Mouse (Mus musculus) liver, embryonic 11.5 days (tissue): ENCODE results near the gene 1700067K01Rik. TPM values are rescaled to one million over a fixed set of nuclear protein-coding genes. Genes with fewer than 3 reads are reported as not detected.

Experiments
- ATAC-seq: fragments of 200-750 bp; cut with Nextera tagmentation; replicated peaks from 2 replicates; pipeline ENCODE4 v1.8.0; 2017; ENCODE audit warnings: moderate number of reproducible peaks, mild to moderate bottlenecking, moderate TSS enrichment, moderate library complexity; ENCODE audit not compliant: low FRiP score
- DNase-seq: peaks from one replicate; pipeline ENCODE4 v3.0.0-alpha.2; 2017; ENCODE audit warnings: low spot score
- H3K27ac ChIP-seq: fragments of 300-500 bp; sonication (generic); 2 replicates; pipeline ENCODE4 v1.5.1; 2014; ENCODE audit warnings: mild to moderate bottlenecking, low read depth, low read length, control low read depth
- H3K27me3 ChIP-seq: fragments of 300-500 bp; sonication (generic); replicated peaks from 2 replicates; pipeline ENCODE4 v1.6.1; 2014; ENCODE audit warnings: low read length, mixed read lengths; ENCODE audit not compliant: control insufficient read depth, insufficient read depth
- H3K36me3 ChIP-seq: fragments of 300-500 bp; sonication (generic); 2 replicates; pipeline ENCODE4 v1.6.1; 2014; ENCODE audit warnings: mild to moderate bottlenecking, low read length, moderate library complexity, mixed read lengths; ENCODE audit not compliant: control insufficient read depth, insufficient read depth
- H3K4me1 ChIP-seq: fragments of 300-500 bp; sonication (generic); replicated peaks from 2 replicates; pipeline ENCODE4 v1.6.1; 2014; ENCODE audit warnings: low read length, mixed read lengths; ENCODE audit not compliant: control insufficient read depth, insufficient read depth
- H3K4me2 ChIP-seq: fragments of 300-500 bp; sonication (generic); 2 replicates; pipeline ENCODE4 v1.6.1; 2014; ENCODE audit warnings: mild to moderate bottlenecking, control low read depth, moderate library complexity
- H3K4me3 ChIP-seq: fragments of 300-500 bp; sonication (generic); 2 replicates; pipeline ENCODE4 v1.5.1; 2014; ENCODE audit warnings: low read depth, low read length, control low read depth
- H3K9ac ChIP-seq: fragments of 300-500 bp; sonication (generic); 2 replicates; pipeline ENCODE4 v1.6.1; 2014; ENCODE audit warnings: low read depth, low read length, control low read depth
- H3K9me3 ChIP-seq: fragments of 300-500 bp; sonication (generic); 2 replicates; pipeline ENCODE4 v1.6.1; 2016; ENCODE audit warnings: low read length, inconsistent platforms, mixed read lengths; ENCODE audit not compliant: control insufficient read depth
- WGBS: fragments of 180-500 bp; shearing (Covaris S2); extraction: QIAGEN DNeasy Blood & Tissue Kit; methylation state at CpG from one replicate; pipeline ENCODE4 v1.1.7; 2014; 5-methylcytosine and 5-hydroxymethylcytosine counted together
- polyA plus RNA-seq: library from polyadenylated mRNA; unstranded; fragments of >200 nt; fragmentation: Nextera tagmentation; extraction: Ambion mirVana; gene quantifications from 2 replicates; pipeline ENCODE4 v1.2.1, GENCODE M21; 2014

1700067K01Rik gene
- polyA plus RNA-seq, 1 experiment from 2014 or later = 1.5 TPM

- Histone ChIP-seq H3K4me2 (peak overlapping the region; percentile 95), H3K27ac (peak overlapping the region; percentile 78; the same call in 1 of the 2 replicates), H3K9me3 (no peaks in the 10 kb centered on the region), H3K27me3 (no peaks in the 10 kb centered on the region), H3K9ac (peak overlapping the region; percentile 76), H3K4me1 (peaks cover 13% of the 10 kb centered on the region), H3K36me3 (peaks cover 18% of the 10 kb centered on the region), H3K4me3 (peak overlapping the region; percentile 96)
- WGBS = 71% methylated on average over 6 of the region's 6 CpGs
- ATAC-seq = no peak
- no peak for DNase-seq
These were observed 29.6 kb upstream of the 1700067K01Rik start for GRCm38 (mm10) chr8:83971661-83972060.

- H3K27ac ChIP-seq = peak within 1 kb of the TSS; percentile 78
- DNase-seq (peak; percentile 97), ATAC-seq (peak; percentile 99)
- peaks cover 18% of the 10 kb centered on the region for H3K4me1 ChIP-seq
- peak within 1 kb of the TSS; percentile 96 for H3K4me3 ChIP-seq
- H3K27me3 ChIP-seq = no peaks in the 10 kb centered on the region
- WGBS = under 1% methylated on average over 89 of the region's 94 CpGs
- H3K36me3 ChIP-seq = peaks cover 14% of the 10 kb centered on the region
- no peaks in the 10 kb centered on the region for H3K9me3 ChIP-seq
- peak within 1 kb of the TSS; percentile 97 for H3K4me2 ChIP-seq
- H3K9ac ChIP-seq = peak within 1 kb of the TSS; percentile 85
These were observed 28.9 kb upstream of the 1700067K01Rik start, which contains the start of gene Prkaca for GRCm38 (mm10) chr8:83972150-83973120. Gene Prkaca (plus strand): TSS chr8:83972993.

GRCm38 (mm10) chr8:83973161-83974031 lies 27.9 kb upstream of the 1700067K01Rik start:
- no peaks in the 10 kb centered on the region for H3K27me3 ChIP-seq
- H3K4me2 ChIP-seq = peak overlapping the region; percentile 97
- ATAC-seq = peak; percentile 24
- 7% methylated on average over 37 of the region's 37 CpGs for WGBS
- H3K9me3 ChIP-seq = no peaks in the 10 kb centered on the region
- DNase-seq = peak; percentile 55
- H3K4me1 ChIP-seq = peaks cover 27% of the 10 kb centered on the region
- H3K9ac ChIP-seq = peak overlapping the region; percentile 85
- H3K4me3 ChIP-seq = peak overlapping the region; percentile 96
- peak overlapping the region; percentile 52 for H3K27ac ChIP-seq
- peaks cover 6% of the 10 kb centered on the region for H3K36me3 ChIP-seq

GRCm38 (mm10) chr8:83974521-83974920 lies 26.8 kb upstream of the 1700067K01Rik start:
- Histone ChIP-seq H3K4me3 (no peak overlapping the region), H3K27me3 (no peaks in the 10 kb centered on the region), H3K4me1 (peaks cover 27% of the 10 kb centered on the region), H3K27ac (no peak overlapping the region), H3K4me2 (no peak overlapping the region), H3K36me3 (no peaks in the 10 kb centered on the region; the same call in 1 of the 2 replicates), H3K9ac (no peak overlapping the region), H3K9me3 (no peaks in the 10 kb centered on the region)
- DNase-seq (no peak), ATAC-seq (no peak)
- WGBS = 84% methylated on average over 4 of the region's 4 CpGs

GRCm38 (mm10) chr8:83976101-83976630 lies 25.1 kb upstream of the 1700067K01Rik start:
- Histone ChIP-seq H3K27me3 (no peaks in the 10 kb centered on the region), H3K4me3 (no peak overlapping the region), H3K9ac (no peak overlapping the region), H3K9me3 (no peaks in the 10 kb centered on the region), H3K4me2 (no peak overlapping the region), H3K4me1 (peaks cover 27% of the 10 kb centered on the region), H3K27ac (no peak overlapping the region), H3K36me3 (peaks cover 5% of the 10 kb centered on the region; the same call in 1 of the 2 replicates)
- ATAC-seq (no peak), DNase-seq (no peak)
- 78% methylated on average over 4 of the region's 4 CpGs for WGBS

- Histone ChIP-seq H3K27me3 (no peaks in the 10 kb centered on the region), H3K4me2 (no peak overlapping the region), H3K4me1 (peaks cover 23% of the 10 kb centered on the region), H3K4me3 (no peak overlapping the region), H3K9ac (no peak overlapping the region), H3K27ac (no peak overlapping the region), H3K9me3 (no peaks in the 10 kb centered on the region), H3K36me3 (peaks cover 10% of the 10 kb centered on the region)
- DNase-seq (no peak), ATAC-seq (no peak)
- WGBS = 82% methylated on average over 5 of the region's 5 CpGs
These were observed 24.4 kb upstream of the 1700067K01Rik start for GRCm38 (mm10) chr8:83976779-83977350.

- Histone ChIP-seq H3K9ac (no peak overlapping the region), H3K4me1 (peaks cover 24% of the 10 kb centered on the region), H3K9me3 (no peaks in the 10 kb centered on the region), H3K4me3 (no peak overlapping the region), H3K4me2 (peak overlapping the region; percentile 12; the same call in 1 of the 2 replicates), H3K27ac (peak overlapping the region; percentile 43; the same call in 1 of the 2 replicates), H3K36me3 (peaks cover 14% of the 10 kb centered on the region), H3K27me3 (no peaks in the 10 kb centered on the region)
- ATAC-seq (no peak), DNase-seq (no peak)
- 49% methylated on average over 6 of the region's 6 CpGs for WGBS
These were observed 23.7 kb upstream of the 1700067K01Rik start for GRCm38 (mm10) chr8:83977646-83978045.

GRCm38 (mm10) chr8:83978200-83978599 lies 23.1 kb upstream of the 1700067K01Rik start:
- Histone ChIP-seq H3K4me1 (peaks cover 24% of the 10 kb centered on the region), H3K36me3 (peaks cover 15% of the 10 kb centered on the region), H3K27me3 (no peaks in the 10 kb centered on the region), H3K4me3 (no peak overlapping the region), H3K4me2 (no peak overlapping the region), H3K9ac (no peak overlapping the region), H3K27ac (no peak overlapping the region), H3K9me3 (no peaks in the 10 kb centered on the region)
- WGBS = 76% methylated on average over 9 of the region's 9 CpGs
- ATAC-seq (no peak), DNase-seq (no peak)
